Mouse (Mus musculus) heart, adult 18-20 months (tissue): ENCODE measurements around the gene Gpr162. TPM values are rescaled to one million over a fixed set of nuclear protein-coding genes. Genes with fewer than 3 reads are reported as not detected.
"Not testable (repeated sequence)": the region's sequence is repeated elsewhere in the genome, so short reads cannot be mapped to it uniquely, and the experiment has no call there.

ENCODE experiments used
- DNase-seq, 2 experiments: peaks; one replicate each; pipeline ENCODE4 v3.0.0; 2021 to 2022; ENCODE audit warnings: mixed read lengths in 1 of 2
- total RNA-seq, 2 experiments: library from RNA; stranded (reverse); gene quantifications; 2 replicates each; pipeline ENCODE4 v1.2.3; 2021

Gpr162 gene
- total RNA-seq, 2 experiments from 2014 or later: 0.36 to 0.84 TPM

DNA sequence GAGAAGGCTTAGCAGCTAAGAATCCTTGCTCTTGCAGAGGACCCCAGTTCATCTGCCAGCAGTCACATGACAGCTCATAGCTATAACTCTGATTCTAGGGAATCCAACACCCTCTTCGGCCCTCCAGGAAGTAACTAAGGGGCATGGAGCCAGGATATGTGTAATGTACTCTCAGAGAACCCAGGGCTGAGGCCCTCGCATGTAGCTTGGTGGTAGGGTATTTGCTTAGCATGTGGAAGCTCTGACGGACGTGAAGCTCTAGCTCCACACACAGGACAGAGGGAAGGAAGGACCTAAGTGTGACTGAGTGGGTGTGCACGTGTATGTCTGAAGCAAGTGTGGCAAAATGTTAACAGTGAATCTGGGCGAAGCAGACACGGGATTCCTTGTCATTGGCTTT lies 27.4 kb downstream of the Gpr162 start:
- no peak for DNase-seq

DNA sequence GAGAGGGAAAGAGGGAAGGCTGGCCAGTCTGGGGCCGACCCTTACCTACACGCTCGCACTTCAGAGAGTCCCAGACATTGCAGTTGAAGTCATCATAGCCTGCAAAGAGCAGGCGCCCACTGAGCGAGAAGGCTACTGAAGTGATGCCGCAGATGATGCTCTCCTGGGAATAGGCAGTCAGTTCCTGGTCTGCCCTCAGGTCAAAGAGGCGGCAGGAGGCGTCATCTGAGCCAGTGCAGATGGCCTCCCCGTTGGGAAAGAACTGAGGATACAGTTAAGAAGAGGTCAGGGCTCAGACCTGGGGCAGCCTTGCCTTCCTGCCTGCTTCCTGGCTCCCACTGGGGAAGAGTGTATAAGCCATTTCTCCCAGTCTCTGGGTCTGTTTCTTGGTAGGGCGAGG lies 28.3 kb downstream of the Gpr162 start:
- no peak for DNase-seq

DNA sequence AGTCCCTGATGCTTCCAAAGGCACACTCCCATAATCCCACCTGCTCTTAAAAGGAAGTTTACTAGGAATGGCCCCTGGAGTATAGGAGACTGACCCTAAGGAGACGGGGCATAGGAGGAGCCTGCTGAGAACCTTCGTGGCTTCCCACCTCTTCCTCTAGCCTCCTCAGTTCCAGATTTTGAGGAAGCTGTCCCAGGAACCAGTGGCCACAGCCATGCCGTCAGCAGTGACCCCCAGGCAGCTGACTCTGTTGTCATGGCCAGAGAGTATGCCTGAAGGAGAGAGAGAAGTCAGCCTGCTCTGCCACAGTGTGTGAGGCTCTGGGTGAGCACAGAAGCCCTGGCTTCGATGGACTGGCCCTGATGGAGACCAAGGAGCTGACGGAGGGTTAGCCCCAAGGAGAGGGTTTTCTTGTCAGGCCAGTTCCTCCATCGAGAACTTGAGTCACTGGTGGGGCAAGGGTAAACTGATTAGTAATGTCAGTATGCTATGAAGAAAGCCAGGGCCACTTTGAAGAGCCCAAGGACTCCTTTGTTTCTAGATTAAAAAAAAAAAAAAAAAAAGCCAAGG lies 29.2 kb downstream of the Gpr162 start:
- peak in 1 of 2 experiments; percentile 56 for DNase-seq

DNA sequence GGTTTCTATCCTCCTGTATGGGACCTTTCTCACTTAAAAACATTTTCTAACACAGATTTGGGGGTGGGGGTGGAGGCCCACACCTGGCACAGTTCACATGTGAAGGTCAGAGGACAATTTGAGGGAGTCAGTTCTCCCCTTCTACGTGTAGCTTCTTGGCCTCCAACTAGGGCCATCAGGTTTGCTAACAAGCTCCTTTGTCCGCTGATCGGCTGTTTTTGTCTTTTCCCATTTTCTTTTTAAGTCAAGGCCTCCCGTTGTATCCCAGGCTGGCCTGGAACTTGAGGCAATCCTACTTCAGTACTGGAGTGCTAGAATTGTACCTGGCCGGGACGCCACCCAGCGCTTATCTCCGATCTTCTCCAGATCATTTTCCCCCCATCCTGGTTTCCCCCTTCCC lies 32.1 kb downstream of the Gpr162 start:
- DNase-seq: no peak

DNA sequence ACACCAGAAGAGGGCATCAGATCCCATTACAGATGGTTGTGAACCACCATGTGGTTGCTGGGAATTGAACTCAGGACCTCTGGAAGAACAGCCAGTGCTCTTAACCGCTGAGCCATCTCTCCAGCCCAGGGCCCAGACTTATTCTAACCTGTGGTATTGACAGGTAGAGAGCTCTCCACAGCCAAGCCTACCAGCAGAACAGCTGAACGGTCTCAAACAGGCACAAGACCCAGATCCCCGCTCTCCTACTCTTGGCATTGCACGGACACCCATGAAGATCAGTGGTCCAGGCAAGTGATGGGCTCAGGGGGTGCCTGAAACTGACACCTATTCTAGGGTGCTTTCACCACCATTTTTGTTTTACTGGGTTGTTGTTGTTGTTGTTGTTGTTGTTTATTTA lies 32.6 kb downstream of the Gpr162 start:
- DNase-seq: not testable (repeated sequence)

DNA sequence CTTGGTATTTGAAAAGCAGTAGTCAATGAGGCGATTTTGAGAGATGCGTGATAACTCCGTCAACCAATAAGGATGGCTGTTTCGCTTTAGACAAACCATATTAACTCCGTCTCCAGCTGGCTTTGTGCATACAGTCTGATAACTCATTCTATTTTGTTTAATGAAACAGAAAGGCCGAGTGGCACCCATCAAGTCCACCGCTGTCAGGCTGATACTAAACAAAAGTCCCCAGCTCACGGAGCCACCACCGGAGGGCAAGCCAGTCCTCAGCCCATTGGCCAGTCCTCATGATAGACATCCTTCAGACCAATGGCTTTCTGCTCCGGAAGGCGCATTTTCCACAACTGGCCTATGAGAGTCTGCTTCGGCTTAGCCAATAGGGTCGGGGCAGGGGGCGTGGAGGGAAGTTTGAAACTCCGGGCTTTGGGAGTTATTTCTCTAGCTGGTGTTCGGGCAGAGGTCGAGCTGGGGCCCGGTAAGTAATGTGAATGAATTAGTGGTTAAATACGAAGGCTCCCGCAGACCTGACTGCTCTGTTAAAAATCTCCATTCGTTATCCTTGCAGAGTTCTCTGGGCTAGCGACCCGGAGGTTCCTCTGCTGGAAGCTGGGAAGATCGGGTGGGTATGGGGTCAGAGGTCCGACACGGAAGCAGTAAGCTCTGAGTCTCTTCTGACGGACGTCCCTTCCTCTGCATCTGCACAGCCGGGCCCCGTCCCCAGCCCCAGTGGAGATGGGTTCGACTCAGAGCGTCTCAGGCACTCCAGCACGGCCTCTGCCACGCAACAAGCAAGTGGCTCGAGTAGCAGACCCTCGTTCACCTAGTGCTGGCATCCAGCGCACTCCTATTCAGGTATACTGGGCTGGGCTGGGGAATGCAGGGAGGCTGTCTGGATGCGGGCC lies 33.7 kb downstream of the Gpr162 start:
- DNase-seq: peak; percentile 97 to 98

DNA sequence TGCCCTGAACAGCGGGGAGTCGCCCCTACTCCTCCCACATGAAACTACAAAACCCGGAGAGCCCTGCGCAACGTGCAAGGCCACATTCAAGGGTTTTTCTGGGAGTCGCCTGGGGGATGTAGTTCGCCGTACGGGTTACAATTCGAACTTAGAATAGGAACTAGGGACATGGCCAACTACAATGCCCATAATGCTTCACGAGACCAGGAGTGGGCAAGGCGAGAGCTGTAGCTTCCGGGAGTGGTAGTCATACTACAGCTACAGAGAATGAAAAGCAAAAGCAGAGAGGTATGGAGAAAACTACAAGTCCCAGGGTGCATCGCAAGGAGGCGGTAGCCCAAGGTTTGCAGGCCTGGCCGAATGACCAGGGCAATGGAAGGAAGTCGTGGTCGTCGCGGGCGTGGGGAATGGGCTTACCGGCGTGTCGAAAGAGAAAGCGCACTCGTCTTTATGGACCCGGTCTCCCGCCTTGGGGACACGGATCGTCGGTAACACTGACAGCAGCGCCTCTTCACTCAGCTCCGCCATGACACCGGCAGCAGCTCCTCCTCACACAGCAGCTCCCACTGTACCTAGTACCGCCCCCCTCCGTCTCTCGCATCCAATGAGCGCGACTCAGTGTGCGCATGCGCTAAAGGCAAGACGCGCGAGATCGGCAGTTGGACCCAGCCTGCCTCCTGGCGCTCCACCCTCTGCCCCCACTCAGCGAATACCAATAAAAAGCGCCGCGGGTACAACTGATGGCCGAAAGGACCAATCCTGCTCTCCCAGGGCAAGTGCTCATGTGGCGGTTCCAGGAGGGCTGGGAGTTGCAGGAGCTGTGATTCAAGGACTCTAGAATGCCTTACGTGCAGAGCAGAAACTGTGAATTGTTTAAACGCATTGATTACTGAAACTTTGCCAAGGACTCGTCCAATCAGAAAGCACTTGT lies 34.6 kb downstream of the Gpr162 start, which contains the start of the genes Usp5 and Cdca3:
Usp5 (minus strand) TSS at position 617 of the 931 bp plus-strand sequence.
Cdca3 (plus strand) TSS at position 680 of the 931 bp plus-strand sequence.
- peak; percentile 98 to 100 for DNase-seq

DNA sequence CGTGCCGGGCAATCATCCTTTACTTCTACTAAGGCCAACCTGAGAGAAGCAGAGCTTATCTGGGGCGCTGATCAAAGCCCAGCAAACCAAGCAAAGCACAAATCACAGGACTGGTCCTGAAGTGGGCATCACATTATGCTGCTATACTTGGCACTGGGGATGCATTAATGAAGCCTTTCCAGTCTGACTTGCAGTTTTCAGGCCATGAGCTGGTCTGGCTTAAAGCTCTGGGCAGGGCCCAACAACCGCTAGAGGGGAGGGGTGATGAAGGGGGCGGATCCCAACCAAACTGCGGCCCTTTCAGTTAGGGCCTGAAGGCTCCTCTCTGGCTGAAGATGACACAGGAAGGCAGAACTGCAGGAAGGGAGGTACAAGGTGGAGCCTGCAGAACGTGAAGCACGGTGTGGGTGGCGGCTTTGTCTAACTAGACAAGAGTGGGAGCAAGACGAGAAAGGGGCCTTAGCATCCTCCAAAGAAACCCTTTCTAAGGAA lies 35.6 kb downstream of the Gpr162 start:
- no peak for DNase-seq

DNA sequence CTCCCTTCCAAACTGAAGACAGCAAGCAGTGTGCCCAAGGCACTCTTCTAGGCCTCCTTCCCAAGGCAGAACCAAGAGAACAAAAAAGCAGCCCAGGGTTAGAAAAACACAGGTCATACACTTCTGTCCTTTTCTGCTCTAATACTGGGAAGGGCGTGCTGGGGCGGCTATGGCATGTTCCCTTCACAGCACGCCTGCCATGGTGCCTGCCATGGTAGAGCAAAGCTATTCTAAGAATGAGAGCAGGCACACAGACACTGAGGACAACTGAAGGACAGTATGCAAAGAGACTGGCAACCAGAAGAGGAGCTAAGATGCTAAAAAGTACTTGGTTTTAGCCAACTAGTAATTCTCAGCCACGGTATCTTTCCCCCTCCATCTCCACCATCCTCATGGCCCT lies 41.7 kb downstream of the Gpr162 start:
- no peak for DNase-seq

DNA sequence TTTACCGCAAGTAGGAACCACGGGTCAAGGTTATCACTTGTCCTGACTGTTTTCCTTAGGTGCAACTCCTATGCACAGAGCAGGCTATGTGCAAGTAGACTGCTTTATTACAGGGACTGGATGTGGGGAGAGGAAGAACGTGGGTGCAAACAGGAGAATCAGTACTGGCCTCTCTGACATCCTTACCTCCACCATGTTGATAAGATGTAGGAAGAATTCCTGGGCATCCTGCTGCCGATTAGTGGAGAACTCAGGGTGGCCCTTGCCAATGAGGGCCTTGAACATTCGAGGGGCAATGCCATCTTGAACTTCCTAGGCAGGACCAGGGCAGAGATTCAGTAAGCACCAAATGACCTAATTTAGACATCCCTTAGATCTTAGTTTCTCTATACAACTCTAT lies 42.9 kb downstream of the Gpr162 start:
- no peak for DNase-seq

DNA sequence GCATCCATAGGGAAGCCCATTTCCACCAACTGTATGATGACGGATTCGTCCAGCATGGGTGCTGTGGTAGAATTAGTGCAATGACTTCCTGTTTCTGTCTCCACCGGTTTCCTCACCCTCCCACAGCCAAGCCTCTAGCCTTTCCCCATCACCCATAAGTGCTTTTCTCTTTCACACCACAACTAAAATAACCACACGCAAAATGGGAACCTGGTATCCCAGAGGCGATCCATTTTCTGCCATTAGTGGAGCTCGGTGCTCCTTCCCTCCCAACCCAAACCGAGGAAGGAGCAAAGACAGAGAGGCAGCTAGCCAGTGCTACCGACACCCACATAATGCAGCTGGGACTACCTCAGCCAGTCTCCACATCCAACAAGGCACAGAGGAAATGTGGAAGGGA lies 45.8 kb downstream of the Gpr162 start:
- no peak for DNase-seq

DNA sequence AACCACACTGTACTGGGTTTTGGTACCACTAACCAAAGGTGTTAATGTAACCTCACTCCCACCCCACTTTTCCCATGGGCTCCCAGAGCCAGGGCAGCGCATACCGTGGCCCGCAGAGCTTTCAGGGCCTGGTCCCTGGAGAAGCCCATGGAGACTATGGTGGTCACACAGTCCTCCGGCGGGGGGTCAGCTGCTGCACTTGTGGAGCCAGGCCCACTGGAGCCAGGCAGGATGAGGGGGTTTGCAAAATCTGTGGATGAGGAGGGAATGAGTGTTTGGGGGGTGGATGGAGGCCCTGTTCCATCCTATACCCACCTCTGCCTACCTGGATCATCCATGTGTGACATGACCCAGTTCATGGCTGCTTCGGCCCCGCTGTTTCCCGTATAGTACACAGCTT lies 46.2 kb downstream of the Gpr162 start:
- no peak for DNase-seq

DNA sequence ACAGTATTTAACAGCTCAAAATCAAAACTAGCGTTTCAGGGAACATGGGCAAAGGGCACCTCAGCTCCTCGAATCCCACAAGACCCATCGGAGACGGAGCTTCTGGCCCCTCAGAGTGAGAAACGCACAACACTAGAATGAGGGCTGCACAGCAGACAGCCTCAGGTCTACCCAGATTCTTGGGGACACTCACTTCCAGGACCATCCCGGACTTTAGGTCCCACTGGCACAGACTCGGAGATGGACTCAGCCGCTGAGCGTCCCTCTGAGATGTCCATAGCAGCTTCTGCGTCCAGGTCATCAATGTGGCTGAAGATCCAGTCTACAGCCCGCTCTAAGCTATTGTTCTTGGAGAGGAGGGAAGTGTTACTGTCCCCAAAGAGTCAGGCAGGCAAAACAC lies 46.7 kb downstream of the Gpr162 start:
- DNase-seq: no peak

DNA sequence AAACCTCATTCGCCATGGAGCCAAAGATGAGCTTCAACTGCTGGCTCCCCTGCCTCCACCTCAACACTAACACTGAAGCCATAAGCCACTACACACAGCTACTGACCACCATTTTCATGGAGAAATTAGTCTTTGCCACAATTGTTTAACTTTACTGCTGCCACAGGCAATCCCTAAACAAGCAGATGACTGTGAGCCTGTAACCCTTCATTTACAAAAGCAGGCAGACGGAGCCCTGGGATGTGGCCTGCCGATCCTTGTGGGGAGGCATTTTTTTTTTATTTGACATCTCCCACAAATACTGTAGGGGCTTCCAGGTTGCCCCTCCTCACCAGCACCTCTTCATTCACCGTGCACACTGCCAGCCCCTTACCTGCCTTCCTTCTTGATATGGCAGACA lies 47.2 kb downstream of the Gpr162 start:
- no peak for DNase-seq

DNA sequence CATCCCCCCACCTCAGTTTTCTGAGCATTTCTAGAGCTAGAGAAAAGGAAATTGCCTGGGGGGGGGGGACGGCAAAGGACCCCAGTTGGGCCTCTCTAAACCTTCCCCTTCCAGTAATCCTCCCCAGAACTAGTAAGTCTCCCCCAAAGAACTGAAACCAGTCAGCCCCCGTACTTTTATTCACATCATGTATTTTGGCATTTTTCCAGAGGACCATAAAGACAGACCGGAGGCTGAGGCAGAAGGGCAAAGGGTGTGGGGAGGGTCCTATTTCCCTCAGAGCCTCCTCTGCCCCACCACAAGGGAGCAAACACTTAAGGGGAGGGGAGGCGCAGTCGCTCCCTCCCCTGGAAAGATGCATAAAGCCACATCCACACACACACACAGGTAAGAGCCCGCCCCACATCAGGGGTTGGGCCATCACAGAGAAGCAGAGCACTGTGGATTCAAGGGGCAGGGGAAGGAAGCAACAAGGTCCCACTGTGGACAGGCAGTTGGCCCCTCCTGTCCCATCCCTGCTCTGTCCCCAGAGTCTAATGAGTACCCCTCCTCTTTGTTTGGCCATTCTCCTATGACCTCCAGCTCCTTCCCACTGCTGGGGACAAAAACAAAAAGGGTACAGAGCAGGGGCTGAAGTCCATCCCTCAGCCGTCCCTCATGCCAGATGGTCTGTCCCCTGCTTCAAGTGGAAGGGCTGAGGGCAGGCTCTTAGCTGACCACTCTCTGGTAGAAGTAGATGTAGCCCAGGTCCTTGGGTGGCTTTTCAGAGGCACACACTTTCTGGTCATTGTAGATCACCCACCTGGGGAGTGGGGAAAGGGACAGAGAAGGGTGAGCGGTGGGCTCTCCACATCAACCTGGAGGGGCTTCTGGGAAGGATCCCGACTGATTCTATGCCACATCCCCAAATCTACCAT lies 48.7 kb downstream of the Gpr162 start:
- no peak for DNase-seq

DNA sequence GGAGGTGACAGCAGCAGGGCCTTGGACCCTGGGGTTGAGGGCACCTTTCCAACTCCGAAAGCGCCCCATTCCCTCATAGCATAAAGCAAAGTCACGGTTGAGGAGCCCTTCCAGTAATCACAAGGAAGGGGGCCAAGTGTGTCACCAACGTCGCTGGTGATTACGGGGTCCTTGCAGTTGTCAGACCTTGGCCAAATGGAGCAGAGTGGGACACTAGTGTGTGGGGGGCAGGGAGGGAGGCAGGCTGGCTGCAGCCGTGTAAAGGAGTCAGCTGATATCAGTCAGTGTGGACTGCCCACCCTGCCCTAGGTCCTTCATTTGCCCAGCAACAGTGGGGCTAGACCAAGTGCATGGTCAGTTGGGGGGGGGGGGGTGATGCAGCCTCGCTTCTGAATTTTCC lies 49.3 kb downstream of the Gpr162 start:
- DNase-seq: no peak

DNA sequence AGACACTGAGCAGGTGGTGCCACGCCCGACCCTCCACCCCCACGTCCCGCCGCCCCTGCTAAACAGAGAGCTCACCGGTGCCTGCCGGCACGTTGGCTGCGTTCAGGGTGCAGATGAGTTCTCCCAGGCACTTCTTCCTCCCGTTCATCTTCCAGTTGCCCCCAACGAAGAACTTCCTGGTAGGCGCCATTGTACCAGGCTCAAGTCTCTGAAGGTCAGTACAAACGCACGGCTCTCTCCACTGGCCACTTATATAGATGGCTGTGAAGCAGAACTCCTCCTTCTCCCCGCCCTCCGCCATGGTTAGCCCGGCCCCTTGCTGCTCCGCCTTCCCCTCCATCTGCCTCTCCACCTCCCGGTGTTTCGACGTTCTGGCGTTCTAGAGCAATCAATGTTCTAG lies 49.9 kb downstream of the Gpr162 start, which contains the start of gene Tpi1:
Tpi1 (minus strand) TSS at position 364 of the 400 bp plus-strand sequence.
- peak; percentile 95 to 96 for DNase-seq

DNA sequence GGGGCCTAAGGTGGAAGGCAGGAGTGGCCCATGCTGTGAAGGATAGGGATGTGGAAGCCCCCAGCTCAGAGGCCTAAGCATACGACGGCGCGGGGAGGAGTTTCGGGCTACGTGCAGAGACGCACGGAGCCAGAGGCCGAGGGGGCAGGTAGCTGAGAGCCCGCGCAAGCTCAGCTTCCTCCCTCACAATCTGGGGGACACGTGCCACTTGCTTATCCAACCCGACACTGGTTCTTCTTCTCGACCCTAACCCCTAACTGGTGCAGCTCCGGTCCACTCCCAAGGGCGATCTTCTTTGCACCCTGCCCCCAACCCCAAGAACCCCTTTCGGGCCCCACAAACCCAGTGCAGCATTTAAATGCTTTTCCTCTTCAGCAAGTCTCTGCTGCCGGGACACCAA lies 50.3 kb downstream of the Gpr162 start:
- peak; percentile 67 to 75 for DNase-seq

DNA sequence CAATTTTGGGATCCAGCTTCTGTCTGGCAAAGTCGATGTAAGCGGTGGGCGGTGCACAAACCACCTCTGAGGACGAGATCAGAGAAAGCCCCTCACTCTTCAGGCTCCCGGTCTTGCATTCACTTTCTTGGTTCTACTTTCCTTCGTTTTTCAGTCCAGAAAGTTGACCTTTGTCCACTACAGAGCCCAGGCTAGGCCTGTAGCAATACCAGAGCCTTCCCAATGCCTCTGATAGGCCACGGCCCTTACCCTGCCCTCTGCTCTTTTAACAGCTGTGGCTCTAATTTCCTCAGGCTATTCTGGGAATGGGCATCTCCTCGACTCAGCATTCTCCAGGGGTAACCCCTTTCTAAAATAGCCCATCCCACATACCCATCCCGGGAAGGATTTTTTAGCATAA lies 50.9 kb downstream of the Gpr162 start:
- no peak for DNase-seq

DNA sequence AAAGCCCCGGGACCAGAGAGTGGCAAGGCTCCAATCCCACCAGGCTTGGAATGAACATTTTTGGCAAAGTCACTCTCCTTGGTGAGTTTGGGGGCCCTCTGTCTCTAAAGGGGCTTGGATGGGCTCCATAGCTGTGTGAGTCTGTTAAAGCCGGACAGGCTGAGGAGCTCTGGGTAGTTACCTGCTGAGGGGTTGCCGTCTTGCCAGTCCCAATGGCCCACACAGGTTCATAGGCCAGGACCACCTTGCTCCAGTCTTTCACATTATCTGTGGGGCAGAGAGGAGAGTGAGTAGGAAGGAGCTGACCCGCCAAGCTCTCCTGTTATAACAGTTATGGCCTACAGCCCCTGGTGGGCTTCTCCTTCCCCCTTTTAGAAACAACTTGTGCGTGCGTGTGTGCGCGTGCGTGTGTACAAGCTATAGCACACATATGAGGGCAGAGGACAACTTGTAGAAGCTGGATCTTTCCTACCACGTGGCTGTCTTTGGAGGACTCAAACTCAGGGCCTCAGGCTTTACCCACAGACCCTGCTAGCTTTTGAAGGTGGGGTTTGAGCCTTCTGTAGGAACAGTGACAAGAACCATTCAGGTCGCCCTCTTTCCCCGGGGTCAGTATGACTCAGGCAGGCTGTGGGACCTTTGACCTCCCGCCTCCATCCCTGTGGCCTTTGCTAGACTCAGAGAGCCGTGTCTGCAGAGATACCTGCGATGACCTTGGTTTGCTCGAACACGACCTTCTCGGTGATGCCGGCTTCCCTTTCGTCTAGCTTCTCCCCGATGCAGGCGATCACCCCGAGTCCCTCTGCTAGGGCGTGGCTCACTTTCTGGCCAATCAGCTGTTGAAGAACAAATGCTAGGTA lies 51.9 kb downstream of the Gpr162 start:
- peak in 1 of 2 experiments; percentile 4 for DNase-seq
